Mouse (Mus musculus): Measurements from ENCODE around the gene Gabpa.

- no peak for TF ChIP-seq CTCF (IDR thresholded peaks at IDR 0.05; ENCODE audit: low read depth)
- no peak for TF ChIP-seq EP300 (IDR thresholded peaks at IDR 0.05; ENCODE audit: low read depth)
Measured at GRCm38 (mm10) chr16:84796678-84797077, 38.0 kb upstream of the Gabpa start.
